Mouse (Mus musculus) induced T-regulatory cell, adult 2 months (primary cell): ENCODE measurements around the gene Csnk2a1.
"Not testable (repeated sequence)": the region's sequence is repeated elsewhere in the genome, so short reads cannot be mapped to it uniquely, and the experiment has no call there.

Source experiments
- DNase-seq: peaks from one replicate; pipeline ENCODE4 v3.0.0-alpha.2; 2012; ENCODE audit warnings: low read depth

Csnk2a1 gene

DNA sequence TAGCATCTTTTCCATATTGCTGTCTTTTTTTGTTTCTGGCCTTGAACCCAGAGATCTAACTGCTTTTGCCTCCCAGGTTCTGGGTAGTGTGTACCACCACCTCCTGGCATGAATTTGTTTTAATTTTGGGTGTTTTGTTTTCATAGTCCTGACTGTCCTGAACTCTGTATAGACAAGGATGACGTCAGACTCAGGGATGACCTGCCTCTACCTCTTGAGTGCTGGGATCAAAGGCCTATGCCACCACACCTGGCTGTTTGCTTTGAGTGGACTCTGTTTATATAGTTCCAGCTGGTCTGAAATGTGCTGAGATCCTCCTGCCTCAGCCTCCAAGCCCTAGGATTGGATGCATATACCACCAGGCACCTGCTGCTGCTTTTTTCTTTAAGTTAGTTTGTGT is 11.3 kb downstream of the Csnk2a1 start:
- no peak for DNase-seq

DNA sequence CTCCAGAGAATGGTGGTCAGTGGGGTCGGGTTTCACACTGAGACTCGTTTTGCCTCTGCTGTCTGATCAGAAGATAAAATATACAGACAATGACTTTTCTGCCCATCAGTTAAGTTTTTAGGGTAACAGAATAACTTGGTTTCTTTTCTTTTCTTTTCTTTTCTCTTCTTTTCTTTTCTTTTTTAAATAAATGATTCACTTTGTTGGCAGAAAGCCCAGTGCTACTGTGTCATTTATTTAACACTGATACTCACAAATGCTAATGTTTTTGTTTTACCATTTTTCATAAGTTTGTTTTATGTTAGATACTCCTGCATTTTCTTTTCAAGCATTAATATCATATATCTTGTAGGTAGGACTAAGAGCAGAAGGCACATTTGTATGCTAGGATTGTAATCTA is 13.9 kb downstream of the Csnk2a1 start:
- DNase-seq = no peak

DNA sequence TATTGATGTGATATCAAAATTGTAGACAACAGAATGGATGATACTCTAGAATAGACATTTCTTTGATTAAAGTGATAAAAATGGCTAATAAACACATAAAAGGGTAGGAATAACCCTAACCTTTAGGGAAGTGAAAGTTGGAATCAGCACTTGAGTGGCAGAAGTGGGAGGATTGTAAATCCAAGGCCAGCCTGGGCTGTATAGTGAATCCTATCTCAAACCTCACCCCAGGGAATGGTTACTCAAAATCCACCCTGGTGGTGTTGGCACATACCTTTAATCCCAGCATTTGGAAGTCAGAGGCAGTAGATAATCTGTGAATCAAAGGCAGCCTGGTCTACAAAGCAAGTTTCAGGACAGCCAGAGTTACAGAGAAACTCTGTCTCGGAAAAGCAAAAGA is 20.6 kb downstream of the Csnk2a1 start:
- DNase-seq = no peak

DNA sequence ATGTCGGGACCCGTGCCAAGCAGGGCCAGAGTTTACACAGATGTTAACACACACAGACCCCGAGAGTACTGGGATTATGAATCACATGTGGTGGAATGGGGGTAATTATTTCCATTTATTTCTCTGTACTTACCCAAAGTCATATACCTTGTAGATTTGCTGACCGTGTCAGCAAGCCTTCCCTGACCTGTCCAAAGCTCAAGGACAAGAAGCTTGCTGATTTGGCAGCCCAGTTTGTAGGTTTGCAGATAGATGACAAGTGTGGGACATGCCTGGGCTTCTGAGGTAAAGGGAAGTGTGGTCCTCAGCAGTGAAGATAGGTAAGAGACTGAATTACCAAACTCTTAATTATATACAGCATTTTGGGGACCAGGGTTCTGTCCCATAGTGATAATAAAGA is 23.9 kb downstream of the Csnk2a1 start:
- no peak for DNase-seq

DNA sequence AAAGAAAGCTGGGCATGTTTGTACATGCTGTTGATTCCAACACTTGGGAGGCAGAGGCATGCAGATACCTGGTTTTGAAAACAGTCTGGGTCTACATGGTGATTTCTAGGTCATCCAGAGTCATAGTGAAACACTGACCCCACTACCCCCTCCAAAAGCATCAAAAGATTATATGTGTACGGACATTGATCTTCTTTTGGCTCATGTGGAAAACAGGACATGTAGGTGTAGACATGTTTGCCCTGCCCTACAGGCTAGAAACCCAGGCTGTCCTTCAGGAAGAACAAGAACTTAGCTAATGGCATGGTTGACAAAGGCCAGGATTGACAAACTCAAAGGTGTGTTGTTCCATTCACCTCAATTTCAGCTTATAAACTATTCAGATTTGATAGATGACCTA is 33.1 kb downstream of the Csnk2a1 start:
- DNase-seq = no peak

DNA sequence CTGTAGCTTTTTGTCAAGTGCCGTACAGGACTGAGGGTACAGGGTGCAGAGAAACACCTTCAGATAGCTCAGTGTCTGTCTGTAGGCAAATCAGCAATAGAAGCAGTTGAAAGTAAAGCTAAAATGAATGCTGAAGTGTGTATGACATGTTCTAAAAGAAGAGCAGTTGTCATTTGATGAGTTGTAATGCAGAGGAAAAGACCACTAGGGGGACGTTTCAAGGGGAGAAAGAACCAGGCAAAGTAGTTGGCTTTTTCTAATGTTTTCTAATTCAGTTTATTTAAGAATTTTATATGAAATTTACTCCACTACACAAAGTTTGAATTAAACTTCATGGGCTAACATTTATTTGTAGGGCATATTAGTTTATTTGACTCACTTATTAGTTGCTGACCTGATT is 47.0 kb downstream of the Csnk2a1 start:
- peak; percentile 39 for DNase-seq

DNA sequence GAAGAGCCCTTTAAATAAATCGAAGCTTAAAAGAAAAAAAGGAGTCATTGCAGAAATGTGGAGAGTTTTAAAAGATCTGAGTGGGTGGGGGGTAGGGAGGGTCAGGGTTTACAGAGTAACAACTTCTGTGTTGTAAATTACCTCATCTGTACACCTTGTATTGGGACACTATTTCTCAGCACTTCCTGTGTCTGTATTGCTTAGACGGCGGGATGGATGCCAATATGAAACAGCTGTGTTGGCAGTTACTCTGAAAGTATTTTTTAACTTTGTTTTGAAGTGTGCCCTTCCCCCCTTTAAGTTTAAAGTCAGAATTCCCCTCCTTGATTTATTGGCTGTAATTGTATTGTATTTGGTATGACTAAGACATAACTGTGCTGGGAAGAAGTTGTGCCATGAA is 54.8 kb downstream of the Csnk2a1 start:
- DNase-seq = peak; percentile 23

DNA sequence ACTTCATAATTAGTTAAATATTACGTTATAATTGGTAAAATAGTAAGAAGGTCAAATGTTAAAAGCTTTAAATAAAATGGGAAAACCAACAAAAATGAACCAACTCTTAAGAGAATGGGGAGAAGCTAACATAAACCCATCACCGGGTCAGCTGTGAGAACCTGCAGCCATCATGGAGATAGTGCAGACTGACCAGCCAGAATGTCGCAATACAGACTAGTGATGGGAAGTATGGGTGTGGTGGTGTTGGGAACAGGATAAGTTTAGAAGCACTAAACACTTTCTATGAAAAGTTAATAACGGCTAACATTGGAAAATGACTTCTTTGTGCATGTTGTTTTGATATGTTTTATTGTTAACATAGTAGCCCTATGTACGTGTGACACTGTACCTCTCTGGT is 60.9 kb downstream of the Csnk2a1 start:
- DNase-seq = no peak

DNA sequence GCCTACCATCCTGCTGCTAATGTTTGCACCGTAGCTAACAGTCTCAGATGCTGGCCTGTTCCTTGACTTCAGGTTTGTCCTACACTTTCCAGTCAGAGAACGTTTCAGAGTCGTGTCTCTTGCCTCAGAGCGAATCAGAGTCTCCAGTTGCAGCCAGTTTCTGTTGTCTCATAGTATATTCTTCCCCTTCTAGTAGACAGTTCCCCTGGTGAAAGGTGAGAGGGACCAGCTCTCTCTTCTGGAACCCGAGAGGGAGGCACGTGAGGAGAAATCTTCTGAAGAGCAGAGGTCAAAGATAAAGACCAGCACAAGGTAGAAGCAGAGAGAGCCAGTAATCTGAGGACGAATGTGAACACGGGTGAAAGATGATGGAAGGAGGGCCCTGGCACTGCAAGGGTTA is 61.4 kb downstream of the Csnk2a1 start:
- DNase-seq = no peak

DNA sequence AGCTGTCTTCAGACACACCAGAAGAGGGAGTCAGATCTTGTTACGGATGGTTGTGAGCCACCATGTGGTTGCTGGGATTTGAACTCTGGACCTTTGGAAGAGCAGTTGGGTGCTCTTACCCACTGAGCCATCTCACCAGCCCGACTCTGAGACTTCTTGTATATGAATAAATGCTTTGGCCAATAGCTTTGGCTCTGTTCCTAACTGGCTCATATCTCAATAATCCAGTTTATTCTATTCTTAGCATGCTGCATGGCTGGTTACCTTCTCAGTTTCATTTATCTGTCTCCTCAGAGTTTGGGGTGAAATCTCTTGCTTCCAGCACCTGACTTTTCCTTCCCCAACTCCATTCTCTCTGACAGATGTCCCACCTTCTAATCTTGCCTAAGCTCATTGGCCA is 63.0 kb downstream of the Csnk2a1 start:
- DNase-seq = not testable (repeated sequence)

DNA sequence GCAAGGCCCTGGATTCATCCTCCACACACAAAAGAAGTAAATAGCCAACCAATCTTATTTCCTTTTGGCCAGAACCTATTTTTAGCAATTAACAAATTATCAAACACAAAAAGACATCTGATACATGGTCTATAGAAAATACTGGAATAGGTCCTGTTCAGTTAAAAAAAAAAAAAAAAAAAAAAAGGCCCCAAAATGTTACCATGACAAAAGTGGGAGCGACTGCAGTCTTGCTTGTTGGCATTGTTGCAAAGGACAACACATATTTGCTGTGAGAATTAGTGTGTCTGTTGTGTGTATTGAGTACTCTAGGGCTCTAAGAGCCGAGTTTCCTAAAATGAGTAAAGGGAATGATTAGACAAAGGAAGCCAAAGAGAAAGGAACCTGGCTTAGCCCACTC is 65.8 kb downstream of the Csnk2a1 start:
- DNase-seq = no peak

DNA sequence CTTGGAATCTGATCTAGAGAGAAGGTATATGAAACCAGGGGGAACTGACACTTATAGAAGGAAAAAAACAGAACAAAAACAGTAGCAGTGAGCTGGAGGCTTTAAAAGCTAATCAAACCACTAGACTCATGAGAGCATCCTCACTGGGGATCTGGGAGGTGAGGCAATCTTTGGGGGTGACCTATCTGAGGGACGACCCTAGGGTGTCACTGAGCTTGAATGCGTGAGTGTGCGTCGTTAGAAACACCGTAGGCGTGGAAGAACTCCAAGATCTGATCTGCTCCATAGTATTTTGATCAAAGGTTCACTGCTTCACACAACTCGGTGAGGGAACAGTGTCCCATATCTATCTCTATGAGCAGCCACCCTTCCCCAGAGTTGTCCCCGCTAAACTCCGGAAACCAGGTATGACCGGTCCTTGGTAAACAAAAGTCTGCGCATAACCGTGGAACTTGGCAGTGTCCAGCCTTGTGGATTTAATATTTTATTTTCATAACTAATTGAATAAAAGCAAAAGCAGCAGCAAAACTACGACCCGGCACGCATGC is 66.6 kb downstream of the Csnk2a1 start:
- DNase-seq = no peak

DNA sequence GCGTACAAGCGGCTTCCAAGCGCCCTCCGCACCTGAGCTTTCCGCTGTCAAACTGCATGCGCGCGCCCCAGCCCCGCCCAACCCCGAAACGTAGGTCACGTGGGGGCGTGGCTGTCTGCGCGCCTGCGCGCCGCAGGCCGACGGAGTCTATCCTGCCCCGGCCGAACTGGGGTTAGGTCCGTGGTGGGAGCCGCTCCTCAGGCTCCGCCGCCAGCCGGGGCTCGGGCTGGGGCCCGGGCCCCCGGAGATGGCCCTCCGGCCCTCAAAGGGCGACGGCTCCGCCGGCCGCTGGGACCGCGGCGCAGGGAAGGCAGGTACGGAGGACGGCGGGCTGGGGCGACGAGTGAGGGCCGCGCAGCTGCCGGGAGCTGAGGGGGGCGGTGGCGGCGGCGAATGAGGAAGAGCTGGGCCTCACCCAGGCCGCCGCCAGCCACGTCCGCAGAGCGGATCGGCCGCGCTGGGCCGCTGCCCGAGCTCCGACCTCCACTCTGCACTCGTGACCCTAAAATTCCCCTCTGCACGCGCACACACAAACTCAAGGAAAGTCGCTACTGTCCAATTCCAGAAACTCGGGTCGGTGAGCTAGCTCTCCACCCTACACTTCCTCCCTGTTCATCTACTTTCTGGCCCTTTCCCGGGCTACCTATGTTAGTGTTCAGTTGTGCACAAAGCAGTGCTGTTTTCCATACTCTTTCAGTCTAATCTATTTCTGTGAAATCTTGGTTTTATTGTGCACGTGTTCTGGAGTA is 67.3 kb downstream of the Csnk2a1 start, which contains the start of gene Tbc1d20:
TSS of gene Tbc1d20 (plus strand) at position 102 of the 749 bp plus-strand sequence.
- DNase-seq = peak; percentile 96

DNA sequence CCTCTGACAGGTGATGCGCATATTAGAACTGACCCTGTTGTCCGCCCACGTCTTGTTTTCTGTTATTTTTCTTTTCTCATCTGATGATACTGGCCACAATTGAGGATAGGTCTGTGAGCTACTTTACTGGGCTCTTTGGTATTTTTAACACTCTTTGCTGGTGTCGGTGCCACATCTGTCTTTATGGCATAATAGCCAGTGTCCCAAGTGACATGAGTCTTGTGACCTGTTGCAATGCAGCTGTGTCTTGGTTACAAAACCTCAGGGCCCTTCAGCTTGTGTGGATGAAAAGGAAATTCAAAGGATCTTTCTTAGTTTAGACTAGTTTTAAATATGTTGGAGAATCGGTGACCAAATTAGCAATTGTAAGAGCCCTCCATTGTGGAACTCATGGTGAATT is 67.9 kb downstream of the Csnk2a1 start:
- no peak for DNase-seq

DNA sequence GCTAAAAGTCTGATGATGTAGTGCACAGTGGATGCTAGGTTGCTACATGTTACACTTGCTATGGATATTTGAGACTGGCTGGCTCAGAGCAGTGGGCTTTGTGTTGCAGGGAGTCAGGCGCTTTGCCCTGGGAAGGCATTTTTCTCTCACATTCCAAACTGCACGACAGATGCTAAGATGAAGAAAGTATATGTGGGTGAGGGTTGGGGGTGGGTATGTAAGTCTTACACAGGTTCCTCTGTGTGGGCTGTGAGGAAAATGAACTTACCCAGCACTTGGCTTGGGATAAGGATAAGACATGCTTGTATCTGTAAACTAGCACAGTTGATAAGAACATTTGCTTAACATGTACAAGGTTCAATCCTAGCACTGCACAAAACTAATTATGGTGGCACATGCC is 76.2 kb downstream of the Csnk2a1 start:
- no peak for DNase-seq

DNA sequence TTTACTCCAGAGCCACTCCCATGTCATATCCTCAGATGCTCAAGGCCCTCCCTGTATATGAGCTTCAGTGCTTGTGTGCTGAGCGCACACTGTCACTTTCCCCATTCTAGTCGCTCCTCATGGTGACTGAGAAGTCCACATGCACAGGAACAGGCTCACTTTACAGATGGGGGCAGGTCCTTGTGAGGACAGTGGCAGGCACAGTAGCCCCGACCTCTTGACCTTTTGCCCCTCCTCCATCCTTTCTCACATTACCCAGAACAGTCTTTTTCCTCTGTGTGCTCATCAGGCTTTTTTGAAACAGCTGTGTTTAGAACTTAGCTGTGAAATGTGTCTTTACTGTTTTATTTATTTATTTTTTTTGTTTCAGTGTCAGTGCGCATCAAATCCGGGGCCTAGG is 77.1 kb downstream of the Csnk2a1 start:
- no peak for DNase-seq

DNA sequence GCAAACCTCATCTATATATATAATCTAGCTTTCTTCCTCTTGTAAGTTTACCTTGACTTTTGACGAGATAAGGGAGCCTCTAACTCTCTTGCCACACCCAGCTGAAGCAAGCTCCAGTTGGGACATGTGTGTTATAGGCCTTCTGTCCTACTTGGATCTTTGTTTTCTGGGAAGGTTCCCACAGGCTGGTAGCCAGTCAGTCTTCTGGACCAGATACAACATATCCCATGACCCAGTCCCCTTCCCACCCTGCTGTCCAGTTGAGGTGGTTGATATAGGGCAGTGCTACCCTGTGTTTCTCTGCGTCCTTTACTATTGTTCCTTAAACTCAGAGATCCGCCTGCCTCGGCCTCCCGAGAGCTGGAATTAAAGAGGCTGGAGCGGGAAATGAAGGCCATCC is 78.8 kb downstream of the Csnk2a1 start:
- DNase-seq = no peak

DNA sequence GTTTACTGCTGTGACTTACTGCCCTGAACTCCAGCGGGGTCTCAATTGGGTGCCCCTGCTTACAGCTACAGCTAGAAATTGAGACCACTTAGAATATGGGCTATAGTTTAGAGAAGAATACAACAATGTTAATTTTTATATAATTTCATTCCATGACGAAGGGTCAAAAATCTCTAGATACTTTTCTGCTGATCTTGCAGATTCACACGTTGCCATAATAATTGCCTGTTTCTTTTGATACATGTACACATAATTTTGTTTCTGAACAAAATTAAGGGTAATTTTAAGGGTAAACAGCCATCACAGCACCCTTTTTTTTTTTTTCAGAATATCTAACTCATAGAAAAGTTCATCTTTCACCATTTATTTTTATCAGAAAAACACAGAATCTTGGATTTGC is 80.5 kb downstream of the Csnk2a1 start:
- DNase-seq = no peak

DNA sequence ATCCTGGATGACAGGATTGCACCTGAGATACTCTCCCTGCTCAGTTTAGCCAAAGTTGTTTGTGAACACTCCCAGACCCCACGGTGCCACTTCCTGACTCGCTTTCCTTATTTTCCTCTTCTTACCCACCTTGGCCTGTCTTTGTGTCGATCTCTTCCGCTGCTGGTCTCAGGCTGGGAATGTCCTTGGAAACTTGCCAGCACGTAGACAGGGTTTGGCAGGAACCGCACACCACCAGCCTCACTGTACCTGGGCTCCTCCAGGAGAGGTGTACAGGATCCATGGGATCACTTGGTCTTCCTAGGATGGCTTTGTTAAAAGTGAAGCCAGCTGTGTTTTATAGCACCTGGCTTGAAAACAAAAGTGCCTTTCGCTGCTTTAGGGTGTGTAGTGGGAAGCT is 86.4 kb downstream of the Csnk2a1 start:
- DNase-seq = no peak

DNA sequence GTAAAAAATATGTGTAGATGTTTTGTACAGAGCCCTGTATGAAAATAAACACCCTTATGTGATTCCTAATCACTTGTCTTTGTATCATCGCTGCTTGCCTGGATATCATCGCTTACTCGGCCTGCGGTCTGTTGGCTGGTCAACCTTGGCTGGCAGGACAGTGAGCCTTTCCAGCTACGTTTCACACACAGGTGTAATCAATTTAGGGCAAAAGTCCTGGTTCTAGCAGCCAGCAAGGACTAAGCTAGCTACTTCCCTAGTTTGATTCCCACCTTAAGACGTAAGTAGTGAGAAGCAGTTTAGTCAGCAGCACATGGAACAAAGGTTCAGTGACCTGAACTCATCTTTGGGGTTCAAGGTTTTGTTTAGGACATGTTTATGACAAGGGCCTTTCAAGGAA is 87.3 kb downstream of the Csnk2a1 start:
- DNase-seq = no peak

DNA sequence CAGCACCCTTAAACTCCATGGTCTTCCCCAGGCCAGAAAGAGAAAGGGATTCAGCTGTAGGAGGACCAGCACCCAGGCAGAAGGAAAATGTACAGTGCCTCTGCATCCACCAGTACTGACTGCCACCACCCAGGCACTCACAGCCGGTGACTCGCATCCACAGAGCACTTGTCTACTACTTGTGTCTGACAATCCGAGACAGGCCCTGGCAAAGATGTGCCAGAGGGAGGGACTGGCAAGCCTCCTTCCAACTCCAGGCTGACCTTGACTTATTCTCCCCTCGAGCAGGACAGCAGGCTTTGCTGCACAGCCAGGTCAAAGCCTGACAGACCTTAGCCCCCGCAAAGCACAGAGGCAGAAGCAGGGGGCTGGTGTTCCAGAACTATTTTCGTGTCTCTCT is 90.4 kb downstream of the Csnk2a1 start:
- DNase-seq = no peak

DNA sequence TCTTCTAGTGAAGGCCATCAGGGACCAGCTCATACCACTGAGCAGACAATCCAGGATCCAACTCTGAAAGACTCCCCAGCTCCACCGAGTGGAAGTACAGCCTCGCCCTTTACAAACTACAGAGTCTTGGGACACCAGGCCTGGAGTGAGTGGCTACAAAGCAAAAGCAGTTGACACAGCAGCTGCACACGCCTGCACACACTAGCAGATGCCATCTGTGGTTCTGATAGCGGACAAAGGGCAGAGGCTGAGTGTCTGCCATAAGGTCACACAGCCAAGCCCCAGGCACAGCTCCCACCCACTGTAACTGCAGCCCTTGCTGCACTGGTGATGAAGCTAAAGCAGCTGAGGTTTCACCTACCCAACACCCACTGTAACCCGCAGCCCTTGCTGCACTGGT is 94.9 kb downstream of the Csnk2a1 start:
- DNase-seq = no peak

DNA sequence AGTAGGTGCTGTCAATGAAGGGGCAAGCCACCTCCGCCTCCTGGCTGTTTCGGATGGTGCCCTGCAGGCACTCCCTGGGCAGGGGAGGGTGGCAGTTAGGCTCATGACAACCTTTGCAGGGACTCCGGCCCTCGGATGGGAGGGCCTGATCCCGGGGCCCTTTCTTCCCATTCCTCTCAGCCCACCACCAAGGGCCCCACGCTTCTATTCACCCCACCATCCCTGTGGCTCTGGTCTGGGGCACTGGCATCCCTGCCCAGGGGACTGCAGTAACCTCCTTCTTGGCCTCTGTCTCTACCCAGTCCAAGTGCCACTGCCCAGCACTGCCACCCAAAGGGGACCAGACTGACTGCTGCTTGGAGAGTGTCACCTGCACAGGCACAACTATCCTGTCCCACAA is 95.6 kb downstream of the Csnk2a1 start:
- DNase-seq = no peak

DNA sequence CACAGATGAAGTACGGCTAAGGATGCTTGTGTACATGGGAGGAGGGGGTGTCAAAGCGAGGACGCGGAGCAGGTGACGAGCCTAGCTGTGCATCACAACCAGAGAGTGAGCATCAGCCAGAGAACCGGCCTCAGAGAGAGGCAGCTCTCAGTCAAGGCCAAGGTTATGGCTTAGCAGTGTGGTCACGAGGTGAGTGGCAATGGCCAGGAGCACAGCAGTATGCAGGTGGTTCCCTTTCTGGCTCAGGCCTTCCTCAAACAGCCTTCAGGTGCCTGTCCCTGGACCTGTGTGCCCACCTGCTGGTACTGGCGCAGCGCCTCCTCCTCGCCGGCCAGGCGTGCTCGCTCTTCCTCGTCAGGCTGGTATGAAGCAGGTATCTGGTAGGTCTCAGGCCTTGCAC is 97.3 kb downstream of the Csnk2a1 start:
- DNase-seq = no peak
